Mouse (Mus musculus): ENCODE results near the gene Pitx2.

The Pitx2 gene

DNA sequence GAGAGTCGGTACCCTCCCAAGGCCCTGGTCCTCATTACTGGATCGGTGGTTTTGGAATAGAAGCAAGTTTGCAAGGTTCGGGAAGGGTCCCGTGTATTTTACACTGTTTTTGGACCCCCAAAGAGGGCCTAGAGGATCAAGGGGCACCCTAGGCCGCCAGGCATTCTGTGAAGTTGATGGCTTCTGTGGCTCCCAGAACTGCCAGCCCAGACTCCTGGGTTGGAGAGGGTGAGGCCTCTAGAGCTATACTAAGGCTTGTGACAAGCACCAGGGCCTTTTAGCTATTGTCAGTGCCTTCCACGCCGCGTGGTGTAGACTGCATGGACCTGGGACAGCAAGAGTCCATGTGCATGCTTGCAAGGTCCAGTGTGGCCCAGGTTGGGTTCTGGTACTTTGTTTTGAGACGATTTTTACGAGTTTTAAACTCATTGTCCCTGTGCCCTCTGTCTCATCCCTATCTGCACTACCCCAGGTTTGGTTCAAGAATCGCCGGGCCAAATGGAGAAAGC lies 18.2 kb downstream of the Pitx2 start:
- no peak for DNase-seq (ENCODE audit: low read depth)

DNA sequence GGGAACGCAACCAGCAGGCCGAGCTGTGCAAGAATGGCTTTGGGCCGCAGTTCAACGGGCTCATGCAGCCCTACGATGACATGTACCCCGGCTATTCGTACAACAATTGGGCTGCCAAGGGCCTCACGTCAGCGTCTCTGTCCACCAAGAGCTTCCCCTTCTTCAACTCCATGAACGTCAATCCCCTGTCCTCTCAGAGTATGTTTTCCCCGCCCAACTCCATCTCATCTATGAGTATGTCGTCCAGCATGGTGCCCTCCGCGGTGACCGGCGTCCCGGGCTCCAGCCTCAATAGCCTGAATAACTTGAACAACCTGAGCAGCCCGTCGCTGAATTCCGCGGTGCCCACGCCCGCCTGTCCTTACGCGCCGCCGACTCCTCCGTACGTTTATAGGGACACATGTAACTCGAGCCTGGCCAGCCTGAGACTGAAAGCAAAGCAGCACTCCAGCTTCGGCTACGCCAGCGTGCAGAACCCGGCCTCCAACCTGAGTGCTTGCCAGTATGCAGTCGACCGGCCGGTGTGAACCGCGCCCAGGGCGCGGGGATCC lies 18.8 kb downstream of the Pitx2 start:
- no peak for DNase-seq (ENCODE audit: low read depth)

DNA sequence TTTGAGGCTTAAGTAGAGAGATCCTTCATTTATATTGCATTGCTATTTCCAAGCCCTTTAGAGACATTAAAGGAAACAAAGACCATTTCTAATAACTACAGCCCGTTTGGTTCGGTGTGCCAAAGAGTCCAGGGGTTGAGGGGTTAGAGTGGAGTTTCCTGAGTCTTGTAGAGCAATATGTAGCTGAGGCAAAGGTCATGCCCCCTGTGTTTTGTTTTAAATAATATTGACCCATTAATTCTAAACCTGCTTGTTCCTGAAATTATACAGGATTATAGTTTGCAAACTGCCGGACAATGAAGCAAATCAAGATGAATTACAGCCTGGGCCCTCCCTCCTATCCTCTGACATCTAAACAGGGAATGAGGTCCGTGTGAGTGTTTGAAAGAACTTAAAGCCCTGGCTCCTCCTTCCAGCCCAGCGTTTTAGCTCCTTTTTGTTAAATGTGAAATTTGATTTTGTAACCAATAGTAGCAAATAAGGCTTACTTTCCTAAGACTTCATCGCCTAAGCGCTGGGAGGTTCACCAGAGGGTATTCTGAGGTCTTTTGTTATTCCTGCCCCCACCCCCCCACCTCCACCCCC lies 20.5 kb downstream of the Pitx2 start:
- DNase-seq (ENCODE audit: low read depth): no peak

DNA sequence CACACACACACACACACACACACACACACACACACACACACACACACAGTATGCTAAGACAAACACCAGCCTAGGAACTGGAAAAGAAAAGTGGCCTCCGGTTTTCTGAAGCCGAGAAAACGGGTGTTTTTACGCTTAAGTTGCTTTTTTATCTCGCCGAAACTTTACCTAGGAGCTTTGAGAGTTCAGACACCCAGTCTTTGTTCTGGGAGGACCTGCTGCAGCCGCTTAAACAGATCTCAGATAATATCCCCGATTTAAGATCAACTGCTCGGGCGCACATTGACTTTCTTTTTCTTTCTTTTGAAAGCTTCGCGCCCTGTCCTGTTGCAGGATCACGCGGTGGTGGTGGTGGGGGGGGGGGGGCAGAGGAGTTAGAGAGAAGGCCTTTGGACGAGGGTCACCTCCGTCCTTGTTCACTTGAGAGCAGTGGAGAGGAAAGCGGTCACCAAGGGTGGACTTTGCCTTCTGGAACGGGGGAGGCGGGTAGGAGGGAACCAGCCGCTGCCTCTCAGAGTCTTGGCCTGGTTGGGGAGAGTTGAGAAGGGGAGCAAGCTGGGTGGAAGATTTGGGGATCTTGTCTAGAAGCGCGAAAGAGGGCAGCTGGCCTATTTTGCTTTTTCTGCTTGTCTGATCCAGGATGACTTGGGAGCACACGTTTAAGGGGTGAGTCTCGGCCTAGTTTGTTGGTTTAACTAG lies 21.2 kb downstream of the Pitx2 start:
- no peak for DNase-seq (ENCODE audit: low read depth)

DNA sequence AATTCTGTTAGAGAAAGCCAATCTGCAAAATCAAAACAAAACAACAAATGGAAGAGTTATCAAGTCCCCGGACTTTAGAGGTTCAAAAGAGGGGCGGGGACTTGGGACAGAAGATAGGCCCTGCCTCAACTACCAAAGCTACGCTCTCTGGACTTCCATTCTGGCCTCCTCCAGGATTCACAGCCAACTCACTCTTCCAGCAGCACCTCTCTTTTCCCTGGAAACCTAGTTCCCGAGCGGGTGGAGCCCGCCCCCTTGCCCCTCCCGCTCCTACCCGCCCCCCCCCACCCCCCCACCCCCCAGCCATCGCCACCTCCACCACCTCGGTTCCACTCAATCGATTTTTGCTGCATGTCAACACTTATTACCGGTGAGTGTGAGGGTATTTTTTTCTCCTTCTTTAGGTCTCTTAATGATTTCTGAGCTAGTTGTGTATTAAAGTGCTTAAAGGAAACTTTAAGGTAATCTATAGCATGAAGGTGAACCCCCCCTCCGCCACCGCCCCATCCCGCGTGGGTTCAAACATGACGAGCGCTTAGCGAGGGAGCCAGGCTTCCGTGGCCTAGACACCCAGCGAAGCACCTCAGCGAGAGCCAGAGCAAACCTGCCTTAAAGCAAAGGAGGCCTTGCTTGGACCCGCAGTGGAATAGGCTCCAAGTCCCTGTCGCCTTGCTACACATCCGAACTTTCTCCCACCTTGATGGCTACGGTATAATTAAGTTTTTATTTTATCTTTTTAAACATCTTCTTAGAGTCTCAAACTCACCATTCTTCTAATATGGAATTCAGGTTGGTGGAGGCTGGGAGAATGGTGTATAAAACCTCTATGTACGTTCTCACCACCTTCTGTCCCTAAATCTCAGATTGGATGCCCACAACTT lies 21.9 kb downstream of the Pitx2 start:
- DNase-seq (ENCODE audit: low read depth): no peak

DNA sequence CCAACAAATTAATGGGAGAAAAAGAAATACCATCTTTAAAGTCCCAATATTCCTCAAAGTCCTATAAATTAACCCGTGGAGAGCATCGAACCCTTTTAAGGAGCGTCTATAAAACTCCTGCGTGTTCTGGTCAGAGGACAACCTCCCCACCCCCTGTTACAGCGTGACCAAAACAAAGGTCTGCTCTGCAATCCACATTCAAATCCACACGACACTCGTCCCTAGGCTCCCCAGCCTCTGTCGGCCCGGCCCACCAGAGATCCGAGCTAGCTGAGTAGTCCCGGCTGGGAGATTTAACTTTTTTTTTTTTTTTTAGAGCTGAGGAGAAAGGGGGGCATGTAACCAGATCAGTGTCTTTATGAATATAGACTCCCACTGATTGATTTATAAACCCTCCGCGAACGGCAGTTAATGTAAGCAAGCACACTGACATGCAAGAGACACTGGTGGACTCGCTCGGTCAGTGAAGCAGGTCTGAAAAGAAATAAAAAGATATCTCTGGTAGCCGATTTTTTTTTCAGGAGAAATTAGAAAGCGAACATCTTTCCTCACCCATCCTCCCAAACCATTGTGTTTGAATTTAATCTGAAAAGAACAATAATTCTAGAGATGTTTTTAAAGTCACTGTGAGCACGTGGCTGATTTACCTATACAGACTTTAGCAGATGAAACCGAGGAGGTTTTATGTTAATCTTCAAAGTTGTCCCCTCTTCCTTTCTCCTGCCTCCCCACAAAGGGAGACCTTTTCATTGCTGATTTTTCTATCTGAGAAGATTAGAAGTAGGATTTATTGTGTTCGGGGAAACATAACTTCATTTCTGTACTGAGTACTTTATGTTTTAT lies 23.0 kb downstream of the Pitx2 start:
- DNase-seq (ENCODE audit: low read depth): no peak

DNA sequence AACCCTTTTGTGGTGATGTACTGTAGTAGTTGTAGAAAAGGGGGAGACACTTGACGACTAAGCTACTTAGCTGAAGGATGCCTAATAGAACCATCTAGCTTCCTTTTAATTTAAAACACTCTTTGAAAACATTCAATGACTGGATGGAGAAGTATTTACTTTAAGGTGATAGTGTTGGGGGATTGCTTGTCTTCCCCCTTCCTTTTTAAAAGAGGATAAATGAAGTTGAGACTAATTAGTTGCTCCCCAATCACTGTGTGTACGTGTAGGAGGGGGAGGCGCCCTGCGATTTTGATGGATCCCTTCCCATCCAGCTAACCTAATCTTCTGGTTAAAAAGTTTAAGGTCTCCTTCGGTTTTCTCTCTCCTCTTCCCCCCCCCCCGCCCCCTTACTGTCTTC lies 23.7 kb downstream of the Pitx2 start:
- no peak for DNase-seq (ENCODE audit: low read depth)

DNA sequence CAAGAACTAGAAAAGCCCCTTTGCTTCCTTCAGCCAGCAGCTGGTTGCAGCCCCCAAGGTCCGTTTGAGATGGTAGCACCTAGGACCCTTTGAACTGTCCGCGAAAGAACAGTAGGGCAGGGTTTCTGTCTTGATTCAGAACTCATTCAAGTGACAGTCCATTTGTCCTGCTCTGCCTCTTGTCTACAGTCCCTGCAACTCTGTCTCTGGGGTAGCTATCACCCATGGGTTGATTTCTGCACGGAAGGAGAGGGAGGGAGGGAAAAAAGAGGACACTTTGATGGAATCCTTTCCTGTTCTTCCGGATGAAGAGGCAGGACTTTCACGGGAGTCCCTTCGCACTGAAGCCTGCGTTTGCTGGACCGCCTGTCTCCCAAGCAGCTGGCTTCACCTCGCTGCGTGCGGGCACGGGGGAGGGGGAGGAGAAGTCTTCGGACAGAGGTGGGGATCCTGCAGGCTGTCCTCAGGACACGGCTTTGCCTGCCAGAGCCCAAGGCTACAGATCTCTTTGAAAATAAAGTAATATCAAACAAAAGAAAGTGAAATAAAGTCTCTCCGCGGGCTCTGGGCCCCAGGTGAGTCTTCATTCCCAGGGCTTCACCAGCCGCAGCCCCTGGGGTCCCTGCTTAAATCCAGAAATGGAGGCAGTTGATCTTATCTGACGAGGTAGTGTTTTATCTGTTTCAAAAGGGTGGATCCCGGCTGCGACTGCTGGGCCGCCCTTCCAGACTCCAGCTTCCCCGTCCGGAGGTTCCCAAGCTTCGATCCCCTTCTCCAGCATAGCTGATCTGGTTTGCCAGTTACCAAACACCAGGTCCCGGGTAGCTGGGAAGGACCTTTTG lies 24.5 kb downstream of the Pitx2 start:
- DNase-seq (ENCODE audit: low read depth): no peak

DNA sequence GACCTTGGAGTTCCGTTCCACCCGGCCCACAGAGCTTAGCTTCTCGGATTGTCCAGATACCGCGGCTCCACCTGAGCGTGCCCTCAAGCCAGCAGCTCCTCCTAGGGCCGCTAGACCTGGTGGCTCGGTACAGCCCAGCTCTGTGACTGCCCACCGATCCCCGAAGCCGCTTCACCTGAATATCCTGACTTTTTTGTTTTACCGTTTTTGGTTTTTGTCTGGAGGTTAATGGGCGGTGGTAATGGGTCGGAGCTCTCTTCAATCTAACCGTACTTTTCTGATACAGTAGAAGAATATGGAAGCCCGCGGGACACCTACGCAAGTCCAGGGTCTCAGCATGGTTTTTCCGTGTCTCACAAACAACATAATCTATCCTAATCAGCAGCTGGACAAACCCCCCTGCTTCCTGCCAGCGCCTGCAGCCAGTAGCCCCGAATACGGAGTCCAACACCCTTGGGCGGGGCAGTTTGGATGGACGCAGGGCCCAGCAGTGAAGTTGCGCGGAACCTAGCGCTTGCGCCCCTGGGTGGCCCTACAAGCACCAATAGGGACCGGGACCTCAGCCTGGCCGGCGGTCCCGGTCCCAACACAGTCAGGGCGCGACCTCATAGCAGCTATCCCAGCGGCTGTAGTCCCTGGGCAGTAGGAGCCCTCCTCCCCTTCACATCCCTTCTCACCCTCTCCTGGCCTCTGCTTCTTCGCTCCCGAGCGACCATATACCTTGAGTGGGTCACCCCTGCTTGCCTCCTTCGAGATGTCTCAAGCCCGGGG lies 25.3 kb downstream of the Pitx2 start:
- DNase-seq (ENCODE audit: low read depth): no peak

DNA sequence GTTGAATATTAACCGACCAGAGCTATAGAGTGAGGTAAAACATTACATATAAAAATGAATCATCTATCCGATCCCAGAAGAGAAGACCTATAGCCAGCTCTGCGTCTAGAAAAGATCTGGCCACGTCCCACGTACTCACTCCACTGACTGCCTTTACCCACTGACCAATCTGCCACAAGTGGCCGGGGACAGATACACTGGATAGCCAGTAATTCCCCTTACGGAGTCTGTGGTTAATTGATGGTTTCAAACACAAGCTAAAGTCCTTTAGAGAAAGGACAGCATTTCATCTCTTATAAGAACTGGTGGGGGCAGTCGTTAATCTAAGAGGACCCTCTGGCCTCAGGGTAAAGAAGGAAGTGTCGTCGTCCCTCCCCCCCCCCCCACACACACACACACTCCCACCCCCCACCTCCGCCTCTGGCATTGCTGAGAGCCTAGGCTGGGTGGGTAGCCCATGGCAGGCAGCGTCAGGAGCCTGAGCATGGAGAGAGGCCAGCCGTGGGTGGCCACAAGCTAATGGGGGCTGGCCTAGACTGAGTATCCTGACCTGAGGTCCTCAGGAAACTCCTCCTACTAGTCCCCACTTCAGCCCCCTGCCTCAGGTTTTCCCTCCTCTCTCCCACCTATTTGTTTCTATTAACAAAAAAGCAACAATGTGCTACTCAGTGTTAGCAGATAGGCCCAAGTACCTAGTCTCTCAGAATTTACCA lies 26.1 kb downstream of the Pitx2 start:
- no peak for DNase-seq (ENCODE audit: low read depth)

DNA sequence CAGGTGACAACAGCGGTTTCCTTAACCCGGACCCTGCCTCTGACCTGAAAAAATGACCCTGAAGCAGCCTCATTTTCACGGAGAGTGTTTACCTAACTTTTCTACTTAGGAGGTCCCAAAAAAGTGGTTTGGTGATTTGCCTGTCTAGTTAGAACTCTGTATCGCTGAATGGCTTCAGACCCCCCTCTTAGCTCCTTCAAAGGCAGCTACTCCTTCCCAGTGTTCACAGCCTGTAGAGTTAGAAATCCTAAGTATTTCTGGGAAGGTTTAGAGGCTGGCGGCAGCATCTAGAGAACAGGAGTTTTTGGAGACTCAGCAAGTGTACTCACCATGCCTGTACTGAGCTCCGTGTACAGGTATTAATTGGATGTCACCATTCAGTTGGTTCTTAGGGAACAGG lies 27.0 kb downstream of the Pitx2 start:
- no peak for DNase-seq (ENCODE audit: low read depth)

DNA sequence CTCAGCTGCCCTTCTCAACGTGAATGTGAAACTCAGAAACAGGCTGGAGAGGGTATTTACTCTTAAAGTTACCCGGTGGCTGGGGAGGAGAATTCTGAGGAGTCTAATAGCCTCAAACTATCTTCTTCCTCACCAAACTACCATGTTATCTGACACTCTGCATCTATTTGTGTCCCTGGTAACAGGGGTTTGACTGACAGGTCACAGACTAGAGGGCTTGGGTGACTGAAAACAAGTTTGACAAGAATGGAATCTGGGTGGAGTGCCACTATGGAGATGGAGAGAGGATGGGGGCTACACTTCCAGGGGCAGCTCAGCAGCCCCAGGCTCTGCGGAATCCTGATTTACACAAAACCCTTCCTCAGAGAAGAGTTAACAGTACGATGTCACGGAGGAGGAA lies 27.7 kb downstream of the Pitx2 start:
- no peak for DNase-seq (ENCODE audit: low read depth)

DNA sequence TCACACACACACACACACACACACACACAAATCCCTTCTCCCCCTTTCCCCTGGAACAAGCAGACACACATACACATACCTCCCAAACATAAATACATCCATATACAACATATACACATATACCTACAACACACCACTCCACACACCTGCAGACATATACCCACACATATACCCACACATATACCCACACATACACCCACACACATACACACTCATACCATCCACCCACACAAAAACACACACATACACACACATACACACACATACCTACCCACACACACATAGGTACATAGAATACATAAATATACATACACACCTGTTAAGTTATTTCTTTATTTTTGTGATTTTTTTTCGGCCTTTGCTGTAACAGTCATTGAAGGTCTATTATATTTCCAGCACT lies 38.3 kb downstream of the Pitx2 start:
- DNase-seq (ENCODE audit: low read depth): no peak

DNA sequence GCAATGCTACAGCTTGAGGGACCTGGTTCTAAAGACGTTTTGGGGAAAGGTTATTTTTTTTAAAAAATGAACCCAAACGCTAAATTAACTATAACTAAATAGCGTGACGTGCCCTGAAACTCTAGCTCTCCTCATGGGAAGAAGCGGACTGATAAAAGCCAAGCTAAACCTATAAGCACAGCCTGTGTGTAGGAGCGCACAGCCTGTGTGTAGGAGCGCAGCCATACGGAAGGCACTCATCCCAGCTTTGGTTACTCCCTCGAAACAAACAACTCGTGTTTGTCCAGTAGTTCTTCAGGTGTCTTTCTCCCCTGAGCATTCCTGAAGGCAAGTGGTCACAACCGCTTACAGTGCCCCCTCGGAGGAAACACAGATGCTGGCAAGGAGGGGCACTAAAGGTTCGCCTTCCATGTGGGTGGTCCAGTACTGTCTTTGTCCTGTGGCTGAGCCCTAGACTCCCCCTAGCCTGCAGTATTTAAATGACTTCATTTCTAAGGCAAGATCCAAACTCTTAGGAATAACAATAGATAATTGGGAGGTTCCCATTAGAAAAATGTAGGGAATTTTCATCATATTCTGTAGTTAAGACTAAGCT lies 39.1 kb downstream of the Pitx2 start:
- no peak for DNase-seq (ENCODE audit: low read depth)

DNA sequence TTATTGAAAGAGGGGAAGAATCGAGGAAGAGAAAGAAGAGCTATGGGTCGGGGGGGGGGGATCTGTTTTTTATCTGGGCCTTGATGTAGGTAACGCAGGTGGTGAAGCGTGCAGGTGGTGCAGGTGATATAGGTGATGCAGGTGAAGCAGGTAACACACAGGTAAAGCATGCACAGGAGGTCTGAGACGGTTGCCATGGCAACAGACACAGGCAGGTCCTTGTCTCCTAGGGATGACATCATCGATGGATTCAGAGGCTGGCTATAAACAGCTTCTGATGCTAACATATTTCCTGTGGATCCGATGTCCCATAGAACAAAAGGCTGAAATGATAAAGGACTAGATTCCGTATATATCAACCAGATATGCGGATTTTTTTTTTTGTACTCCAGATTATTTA lies 51.3 kb downstream of the Pitx2 start:
- no peak for DNase-seq (ENCODE audit: low read depth)

DNA sequence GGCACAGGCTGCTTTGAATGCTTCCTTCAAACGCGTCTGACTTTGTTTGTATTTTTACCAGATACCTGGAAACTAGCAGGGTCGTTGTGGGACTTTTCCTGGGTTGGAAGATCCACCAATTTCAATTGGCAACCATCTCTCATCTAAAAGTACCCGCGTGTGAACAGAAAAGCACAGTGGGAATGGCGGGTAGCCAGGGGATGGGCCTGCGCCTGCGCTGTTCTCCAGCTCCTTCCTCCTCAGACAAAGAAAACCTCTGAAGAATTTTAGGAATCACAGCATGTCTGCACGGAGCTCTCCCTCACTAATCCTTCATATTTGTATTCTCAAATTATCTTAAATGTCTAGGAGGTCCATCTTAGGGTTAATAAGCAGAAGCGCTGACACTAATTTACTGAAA lies 54.6 kb downstream of the Pitx2 start:
- DNase-seq (ENCODE audit: low read depth): no peak

DNA sequence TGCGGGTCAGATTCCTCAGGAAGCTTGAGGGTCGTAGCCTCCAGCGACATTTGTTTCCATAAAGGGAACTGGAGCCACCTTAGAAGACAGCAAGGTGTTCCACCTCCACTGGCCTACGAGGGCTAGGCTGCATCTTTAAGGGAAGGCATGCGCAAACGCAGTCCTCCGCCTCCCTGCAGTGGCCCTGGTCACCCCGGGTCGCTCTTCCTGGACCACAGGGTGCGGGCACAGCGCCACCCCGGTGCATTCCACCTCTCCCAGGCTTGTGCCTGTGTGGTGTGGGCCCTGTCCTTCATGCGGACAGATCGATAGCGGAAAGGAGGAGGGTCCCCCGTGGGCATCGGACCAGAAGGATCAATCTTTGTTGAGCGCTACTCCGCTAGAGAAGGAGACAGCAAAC lies 56.6 kb downstream of the Pitx2 start:
- DNase-seq (ENCODE audit: low read depth): no peak

DNA sequence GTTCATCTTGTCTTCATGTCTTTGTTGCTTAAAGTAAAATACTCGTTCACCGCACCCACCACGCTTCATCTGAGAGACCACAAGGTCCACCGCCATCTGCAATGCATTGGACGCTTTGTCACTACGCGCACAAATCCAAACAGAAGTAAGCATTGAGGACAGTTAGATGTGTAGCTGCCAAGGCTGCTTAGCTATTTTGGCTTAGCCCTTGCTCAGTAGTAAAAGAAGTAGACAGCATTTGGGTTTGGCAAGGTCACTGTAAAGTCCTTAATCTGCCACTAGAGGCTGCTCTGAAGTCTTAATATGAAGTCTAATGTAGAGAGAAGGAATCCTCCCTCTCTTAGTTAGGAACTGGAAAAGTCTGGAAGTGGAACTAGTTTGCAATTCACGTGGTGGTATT lies 57.1 kb downstream of the Pitx2 start:
- DNase-seq (ENCODE audit: low read depth): no peak

DNA sequence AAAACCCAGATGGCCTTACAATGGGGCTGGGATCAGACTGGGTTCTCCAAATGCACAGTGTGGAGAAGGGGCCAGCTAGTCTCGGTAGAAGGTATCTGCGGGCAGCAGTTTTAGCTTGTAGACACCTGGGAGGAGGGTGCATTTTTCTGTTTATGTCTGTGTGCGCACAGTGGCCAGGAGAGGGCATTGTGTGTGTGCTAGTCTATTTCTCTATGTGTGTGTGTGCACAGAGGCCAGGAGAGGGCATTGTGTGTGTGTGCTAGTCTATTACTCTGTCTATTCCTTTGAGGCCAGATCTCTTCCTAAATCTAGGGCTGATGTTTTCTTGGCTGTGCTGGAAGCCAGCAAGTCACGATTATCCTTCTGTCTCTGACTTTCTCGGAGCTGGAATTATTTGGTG lies 58.8 kb downstream of the Pitx2 start:
- no peak for DNase-seq (ENCODE audit: low read depth)

All from naive thymus-derived CD4-positive, alpha-beta T cell, adult 2 months (primary cell).